Mouse (Mus musculus): ENCODE measurements around the gene Sele. TPM values are rescaled to one million over a fixed set of nuclear protein-coding genes. Genes with fewer than 3 reads are reported as not detected.
"Not testable (repeated sequence)": the region's sequence is repeated elsewhere in the genome, so short reads cannot be mapped to it uniquely, and the experiment has no call there.

Sele gene
- not detected in 2 replicates for polyA plus RNA-seq (2015; fragmentation: Nextera tagmentation; extraction: Ambion mirVana)

GRCm38 (mm10) chr1:164047934-164048333 lies at the start of gene Sele:
Gene Sele (plus strand): TSS chr1:164048234.
- no peak within 1 kb of the TSS for H3K27ac ChIP-seq (replicated peaks)
- no peaks in the 10 kb centered on the region for H3K27me3 ChIP-seq
- 81% methylated on average over 5 of the region's 5 CpGs for WGBS
- no peaks in the 10 kb centered on the region for H3K9me3 ChIP-seq
- no peak for ATAC-seq (ENCODE audit: low read depth)
- no peaks in the 10 kb centered on the region for H3K36me3 ChIP-seq
- H3K4me3 ChIP-seq, result no peak within 1 kb of the TSS
- H3K4me1 ChIP-seq (replicated peaks), result no peaks in the 10 kb centered on the region
- H3K9ac ChIP-seq, result no peak within 1 kb of the TSS
- H3K4me2 ChIP-seq, result no peak within 1 kb of the TSS

GRCm38 (mm10) chr1:164001831-164002452 lies 46.1 kb upstream of the Sele start:
- Histone ChIP-seq H3K9ac (no peak overlapping the region), H3K27me3 (no peaks in the 10 kb centered on the region), H3K4me1 (replicated peaks) (no peaks in the 10 kb centered on the region), H3K4me2 (no peak overlapping the region), H3K36me3 (no peaks in the 10 kb centered on the region), H3K27ac (replicated peaks) (no peak overlapping the region), H3K9me3 (no peaks in the 10 kb centered on the region), H3K4me3 (no peak overlapping the region)
- no peak for ATAC-seq (ENCODE audit: low read depth)
- 72% methylated on average over 6 of the region's 6 CpGs for WGBS

- Histone ChIP-seq H3K27ac (replicated peaks) (no peak overlapping the region), H3K36me3 (no peaks in the 10 kb centered on the region), H3K4me2 (no peak overlapping the region), H3K27me3 (no peaks in the 10 kb centered on the region), H3K4me3 (no peak overlapping the region), H3K9me3 (no peaks in the 10 kb centered on the region), H3K4me1 (replicated peaks) (no peaks in the 10 kb centered on the region), H3K9ac (no peak overlapping the region)
- no peak for ATAC-seq (ENCODE audit: low read depth)
- 86% methylated on average over 3 of the region's 3 CpGs for WGBS
Measured at GRCm38 (mm10) chr1:164004311-164004710, 43.7 kb upstream of the Sele start.

- Histone ChIP-seq H3K4me3 (no peak overlapping the region), H3K27ac (replicated peaks) (no peak overlapping the region), H3K9ac (no peak overlapping the region), H3K4me1 (replicated peaks) (no peaks in the 10 kb centered on the region), H3K27me3 (no peaks in the 10 kb centered on the region), H3K9me3 (no peaks in the 10 kb centered on the region), H3K4me2 (no peak overlapping the region), H3K36me3 (no peaks in the 10 kb centered on the region)
- WGBS, result 48% methylated on average over 2 of the region's 2 CpGs
- no peak for ATAC-seq (ENCODE audit: low read depth)
Measured at GRCm38 (mm10) chr1:164009235-164009634, 38.8 kb upstream of the Sele start.

DNA sequence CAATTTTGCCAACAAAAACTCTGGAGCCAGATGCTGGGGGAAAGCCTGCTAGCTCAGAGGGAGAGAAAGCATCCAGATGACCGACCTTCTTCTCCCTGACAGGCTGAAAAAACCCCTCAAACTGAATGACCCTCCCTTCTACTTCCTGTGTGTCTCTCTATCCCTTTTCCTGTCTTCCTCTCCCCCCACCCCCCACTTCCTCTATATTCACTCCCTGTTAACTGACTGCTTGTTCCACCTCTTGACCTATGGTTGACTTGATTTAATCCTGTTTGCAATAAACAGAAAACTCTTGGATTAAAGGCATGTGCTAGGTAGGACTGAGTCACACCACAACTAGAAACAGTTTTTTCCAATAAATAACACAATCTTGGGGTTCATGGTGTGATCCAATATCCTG lies 33.4 kb upstream of the Sele start:
- no peak overlapping the region for H3K9ac ChIP-seq
- no peaks in the 10 kb centered on the region for H3K36me3 ChIP-seq
- H3K4me1 ChIP-seq (replicated peaks), result no peaks in the 10 kb centered on the region
- H3K4me3 ChIP-seq, result no peak overlapping the region
- no peak overlapping the region for H3K27ac ChIP-seq (replicated peaks)
- no peak overlapping the region for H3K4me2 ChIP-seq
- ATAC-seq (ENCODE audit: low read depth), result no peak
- H3K27me3 ChIP-seq, result no peaks in the 10 kb centered on the region
- H3K9me3 ChIP-seq, result no peaks in the 10 kb centered on the region
- WGBS, result 70% methylated on average over 1 of the region's 1 CpGs

GRCm38 (mm10) chr1:164018221-164018896 lies 29.7 kb upstream of the Sele start:
- H3K36me3 ChIP-seq, result no peaks in the 10 kb centered on the region
- no peak overlapping the region for H3K4me2 ChIP-seq
- WGBS, result 75% methylated on average over 16 of the region's 16 CpGs
- no peaks in the 10 kb centered on the region for H3K4me1 ChIP-seq (replicated peaks)
- H3K9ac ChIP-seq, result no peak overlapping the region
- no peak overlapping the region for H3K4me3 ChIP-seq
- ATAC-seq (ENCODE audit: low read depth), result no peak
- no peaks in the 10 kb centered on the region for H3K9me3 ChIP-seq
- no peak overlapping the region for H3K27ac ChIP-seq (replicated peaks)
- no peaks in the 10 kb centered on the region for H3K27me3 ChIP-seq

GRCm38 (mm10) chr1:164019789-164020188 lies 28.2 kb upstream of the Sele start:
- no peak overlapping the region for H3K9ac ChIP-seq
- no peak overlapping the region for H3K4me2 ChIP-seq
- 24% methylated on average over 6 of the region's 6 CpGs for WGBS
- H3K4me1 ChIP-seq (replicated peaks), result no peaks in the 10 kb centered on the region
- ATAC-seq (ENCODE audit: low read depth), result no peak
- no peaks in the 10 kb centered on the region for H3K9me3 ChIP-seq
- no peak overlapping the region for H3K27ac ChIP-seq (replicated peaks)
- H3K27me3 ChIP-seq, result no peaks in the 10 kb centered on the region
- no peak overlapping the region for H3K4me3 ChIP-seq
- H3K36me3 ChIP-seq, result no peaks in the 10 kb centered on the region

DNA sequence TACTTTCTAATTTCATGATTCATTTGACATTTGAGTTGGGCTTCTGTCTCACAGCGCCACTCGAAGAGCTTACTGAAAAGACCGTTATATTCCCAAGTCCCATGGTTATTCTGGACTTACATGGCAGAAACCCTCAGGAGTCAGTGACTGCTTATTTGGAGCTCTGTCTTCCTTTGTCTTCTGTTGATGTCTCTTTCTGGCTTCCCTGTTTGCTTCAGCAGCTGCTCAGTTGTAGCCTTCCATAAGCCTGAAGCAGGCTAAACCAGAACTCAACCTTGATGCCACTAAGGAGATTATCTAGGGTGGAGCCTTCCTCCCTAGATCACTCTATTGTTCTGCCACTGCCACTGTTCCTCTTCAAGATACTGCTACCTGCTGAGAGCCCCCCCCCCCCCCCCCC lies 27.3 kb upstream of the Sele start:
- not testable (repeated sequence) for ATAC-seq (ENCODE audit: low read depth); H3K4me1 ChIP-seq (replicated peaks); H3K27ac ChIP-seq (replicated peaks); H3K27me3 ChIP-seq; H3K4me3 ChIP-seq; H3K4me2 ChIP-seq; H3K9me3 ChIP-seq; H3K9ac ChIP-seq; H3K36me3 ChIP-seq
- WGBS, result 88% methylated on average over 3 of the region's 3 CpGs

- not testable (repeated sequence) for H3K4me1 ChIP-seq (replicated peaks); ATAC-seq (ENCODE audit: low read depth); H3K9me3 ChIP-seq; H3K27ac ChIP-seq (replicated peaks); H3K4me2 ChIP-seq; H3K36me3 ChIP-seq; H3K9ac ChIP-seq; H3K27me3 ChIP-seq; H3K4me3 ChIP-seq
- 81% methylated on average over 5 of the region's 5 CpGs for WGBS
Measured at GRCm38 (mm10) chr1:164022106-164022505, 25.9 kb upstream of the Sele start.

DNA sequence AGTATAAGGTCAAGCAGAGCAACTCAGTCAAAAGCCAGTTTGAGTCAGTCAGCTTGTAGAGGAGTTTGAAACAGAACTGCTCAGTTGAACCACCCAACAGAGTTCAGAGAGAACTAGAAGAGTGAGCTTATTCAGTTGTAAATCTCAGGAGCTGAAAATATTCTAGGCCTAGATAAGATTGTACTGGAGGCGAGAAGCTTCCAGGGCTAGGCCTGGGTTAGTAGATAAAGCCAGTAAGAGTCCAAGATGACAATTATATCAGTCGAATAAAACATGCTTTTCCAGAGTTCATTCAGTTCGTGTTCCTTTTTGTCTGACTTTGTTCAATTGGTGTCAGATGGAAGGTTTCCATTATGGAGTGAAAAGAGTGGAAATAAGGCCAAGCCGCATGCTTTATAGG lies 22.3 kb upstream of the Sele start:
- no peak overlapping the region for H3K4me3 ChIP-seq
- no peak overlapping the region for H3K9ac ChIP-seq
- no peaks in the 10 kb centered on the region for H3K4me1 ChIP-seq (replicated peaks)
- 89% methylated on average over 4 of the region's 4 CpGs for WGBS
- no peaks in the 10 kb centered on the region for H3K27me3 ChIP-seq
- no peaks in the 10 kb centered on the region for H3K9me3 ChIP-seq
- no peak overlapping the region for H3K27ac ChIP-seq (replicated peaks)
- ATAC-seq (ENCODE audit: low read depth), result no peak
- H3K4me2 ChIP-seq, result no peak overlapping the region
- H3K36me3 ChIP-seq, result no peaks in the 10 kb centered on the region

GRCm38 (mm10) chr1:164027416-164027815 lies 20.6 kb upstream of the Sele start:
- 52% methylated on average over 5 of the region's 5 CpGs for WGBS
- no peak overlapping the region for H3K9ac ChIP-seq
- ATAC-seq (ENCODE audit: low read depth), result no peak

DNA sequence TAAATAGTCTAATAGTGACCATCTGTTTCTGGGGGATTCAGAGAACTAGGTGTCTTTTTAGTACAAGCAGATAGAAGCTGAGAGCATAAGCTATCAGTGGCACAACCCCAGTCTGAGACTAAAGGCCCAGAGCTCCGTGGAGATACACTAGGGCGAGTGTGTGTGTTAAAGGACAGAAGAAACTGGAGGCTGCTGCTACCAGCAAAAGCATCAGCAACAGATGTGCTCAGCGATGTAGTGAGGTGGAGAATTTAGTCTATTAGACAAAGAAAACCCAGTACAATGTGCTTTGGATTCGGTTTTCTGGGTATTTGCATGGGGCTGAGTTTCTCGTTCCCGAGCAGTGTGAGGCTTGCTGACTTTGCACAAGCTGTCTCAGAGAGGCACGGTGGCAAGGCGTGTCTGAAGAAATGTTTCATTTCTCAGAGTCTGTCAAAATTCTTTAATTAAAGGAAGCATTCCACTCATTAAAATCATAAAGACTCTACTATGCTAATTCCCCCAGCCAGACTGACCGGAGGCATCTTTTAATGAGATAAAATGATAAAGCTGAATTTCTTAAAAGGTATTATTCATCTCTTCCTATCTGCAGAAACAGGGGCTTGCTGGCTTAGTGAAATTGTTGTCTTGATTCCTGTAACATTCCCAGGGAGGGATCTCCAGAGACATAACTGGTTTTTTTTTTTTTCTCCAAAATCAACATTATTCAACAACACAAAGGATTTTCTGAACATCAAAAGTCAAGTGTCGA lies 7.5 kb upstream of the Sele start:
- no peak for ATAC-seq (ENCODE audit: low read depth)
- H3K4me3 ChIP-seq, result no peak overlapping the region
- H3K4me2 ChIP-seq, result no peak overlapping the region
- 83% methylated on average over 10 of the region's 10 CpGs for WGBS
- H3K9me3 ChIP-seq, result no peaks in the 10 kb centered on the region
- H3K9ac ChIP-seq, result no peak overlapping the region
- no peaks in the 10 kb centered on the region for H3K27me3 ChIP-seq
- H3K4me1 ChIP-seq (replicated peaks), result no peaks in the 10 kb centered on the region
- H3K27ac ChIP-seq (replicated peaks), result no peak overlapping the region
- no peaks in the 10 kb centered on the region for H3K36me3 ChIP-seq

More at GRCm38 (mm10) chr1:164027416-164027815, 20.6 kb upstream of the Sele start:
- H3K36me3 ChIP-seq, result no peaks in the 10 kb centered on the region
- H3K9me3 ChIP-seq, result no peaks in the 10 kb centered on the region
- H3K4me3 ChIP-seq, result no peak overlapping the region
- no peaks in the 10 kb centered on the region for H3K27me3 ChIP-seq
- no peaks in the 10 kb centered on the region for H3K4me1 ChIP-seq (replicated peaks)
- H3K27ac ChIP-seq (replicated peaks), result no peak overlapping the region
- H3K4me2 ChIP-seq, result no peak overlapping the region

Data from neural tube, embryonic 13.5 days (tissue).